Mouse (Mus musculus) gastrocnemius, postnatal 14 days (tissue): Measurements from ENCODE around the gene Fahd1. TPM values are rescaled to one million over a fixed set of nuclear protein-coding genes. Genes with fewer than 3 reads are reported as not detected.

Source experiments
- DNase-seq: peaks from one replicate; pipeline ENCODE4 v3.0.0; 2021; ENCODE audit warnings: mixed read lengths
- intact Hi-C: fragments of 180-260 bp; cut with DNase I; formaldehyde crosslinking; loops from one replicate; pipeline ENCODE4 v1.15.1; 2025; ENCODE audit warnings: low total_unique reads
- long read RNA-seq, 2 experiments: library from polyadenylated mRNA; stranded (forward); transcript quantifications; one replicate each; pipeline ENCODE4 v2.0.0; 2021
- total RNA-seq, 2 experiments: library from RNA; stranded (reverse); gene quantifications; 2 replicates each; pipeline ENCODE4 v1.2.3; 2021

Fahd1 gene
- total RNA-seq, result 10 to 100 TPM; 38.9 to 46.1 TPM
- long read RNA-seq, experiment 1, transcript Fahd1-201 (1 exons, 1,473 nt), result major isoform, 47 of 47 reads
- long read RNA-seq, experiment 1, partial matches to known transcripts, result 0 of 47 reads
- long read RNA-seq, experiment 1, other reads (novel, unspliced or antisense), result 0 of 47 reads
- long read RNA-seq, experiment 2, transcript Fahd1-201 (1 exons, 1,473 nt), result major isoform, 39 of 39 reads
- long read RNA-seq, experiment 2, partial matches to known transcripts, result 0 of 39 reads
- long read RNA-seq, experiment 2, other reads (novel, unspliced or antisense), result 0 of 39 reads

DNA sequence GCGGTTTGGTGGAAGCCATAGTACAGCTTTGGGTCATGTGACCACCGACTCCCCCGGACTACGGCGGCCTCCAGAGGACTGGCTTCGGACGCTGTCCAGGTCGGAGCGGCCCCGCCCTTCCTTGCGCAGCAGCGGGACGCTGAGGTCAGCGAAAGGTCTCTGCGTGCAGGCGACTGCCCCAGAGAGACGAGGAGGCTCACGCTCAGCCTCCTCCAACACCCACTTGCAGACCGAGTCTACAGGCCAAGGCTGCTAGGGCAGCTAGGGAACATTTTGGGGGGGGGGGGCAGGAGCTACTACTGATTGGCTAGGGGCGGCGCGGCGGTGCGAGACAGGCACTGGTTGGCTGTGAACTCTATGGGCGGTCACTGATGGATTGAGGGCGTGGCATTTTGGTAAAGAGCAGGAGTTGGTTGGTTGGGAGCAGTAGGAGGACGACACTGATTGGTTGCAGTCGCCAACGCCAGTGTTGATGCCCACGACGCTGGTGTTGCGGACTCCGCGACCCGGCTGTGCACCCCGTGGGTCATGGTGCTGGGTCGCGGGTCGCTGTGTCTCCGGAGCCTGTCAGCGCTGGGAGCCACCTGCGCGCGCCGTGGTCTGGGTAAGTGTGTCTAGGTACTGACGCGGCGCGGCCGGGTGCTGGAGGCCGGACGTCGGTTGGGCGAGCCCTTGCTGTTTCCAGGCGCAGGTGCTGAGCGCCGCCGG, at the start of gene Fahd1:
Gene Fahd1 (minus strand): TSS at position 300 of the 708 bp plus-strand sequence.
- DNase-seq, result peak; percentile 95
- intact Hi-C loops, result no loop called here

DNA sequence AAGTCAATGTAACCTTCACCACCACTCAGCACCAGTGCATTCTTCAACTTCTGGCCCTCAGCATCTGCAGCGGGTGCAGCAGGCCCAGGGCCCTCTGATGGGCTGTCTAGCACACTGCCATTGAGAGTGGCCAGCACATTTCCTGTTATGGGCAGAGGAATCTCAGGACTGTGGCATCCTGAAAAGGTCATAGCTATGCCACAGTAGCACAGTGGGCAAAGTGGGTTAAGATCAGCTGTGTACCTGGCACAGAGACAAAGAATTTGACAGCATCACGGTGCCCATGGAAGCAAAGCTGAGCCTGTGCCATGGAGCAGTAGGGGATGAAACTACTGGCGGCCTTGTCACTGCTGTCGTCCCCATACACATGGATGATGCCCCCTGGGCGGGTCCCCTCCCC, 49.0 kb upstream of the Fahd1 start:
- intact Hi-C loops, result no loop called here
- DNase-seq, result no peak

DNA sequence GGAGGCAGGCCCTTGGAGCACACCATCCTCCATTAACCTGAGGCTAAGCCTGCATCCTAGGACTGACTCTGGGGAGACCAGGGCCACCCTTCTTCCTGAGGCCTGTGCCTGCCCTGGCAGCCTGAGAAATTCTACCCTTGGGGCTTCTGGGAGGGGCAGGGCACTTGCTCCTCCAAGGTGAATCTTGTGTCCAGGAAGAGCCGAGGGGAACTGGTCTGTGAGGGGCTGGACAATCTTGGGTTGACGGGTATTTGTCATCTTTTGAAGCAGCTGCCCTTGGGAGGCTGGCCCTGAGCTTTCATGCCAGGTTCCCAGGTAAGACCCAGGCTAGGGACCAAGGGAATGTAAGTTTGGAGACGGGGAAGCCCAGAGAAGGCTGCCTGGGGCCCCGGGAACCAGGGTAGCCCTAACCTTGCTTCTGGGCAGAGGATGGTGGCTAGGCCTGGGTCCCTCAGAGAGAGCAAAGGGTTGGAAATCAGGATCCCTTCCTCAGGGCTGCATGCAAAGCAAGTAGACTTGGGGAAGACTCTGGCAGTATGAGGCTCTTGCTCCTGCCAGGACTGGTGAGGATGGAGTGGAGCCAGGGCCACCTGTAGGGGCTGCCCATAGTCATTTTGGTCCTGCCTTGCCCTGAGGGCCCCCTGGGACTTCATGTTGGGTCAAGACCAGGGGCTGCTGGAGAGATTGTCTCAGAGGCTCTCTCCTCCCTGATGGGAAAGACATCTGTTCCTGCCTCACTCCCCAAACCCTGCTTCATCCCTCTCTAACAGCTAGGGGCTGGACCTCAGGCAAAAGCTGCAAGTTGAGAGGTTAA, 48.1 kb upstream of the Fahd1 start:
- intact Hi-C loops, result no loop called here
- DNase-seq, result no peak

DNA sequence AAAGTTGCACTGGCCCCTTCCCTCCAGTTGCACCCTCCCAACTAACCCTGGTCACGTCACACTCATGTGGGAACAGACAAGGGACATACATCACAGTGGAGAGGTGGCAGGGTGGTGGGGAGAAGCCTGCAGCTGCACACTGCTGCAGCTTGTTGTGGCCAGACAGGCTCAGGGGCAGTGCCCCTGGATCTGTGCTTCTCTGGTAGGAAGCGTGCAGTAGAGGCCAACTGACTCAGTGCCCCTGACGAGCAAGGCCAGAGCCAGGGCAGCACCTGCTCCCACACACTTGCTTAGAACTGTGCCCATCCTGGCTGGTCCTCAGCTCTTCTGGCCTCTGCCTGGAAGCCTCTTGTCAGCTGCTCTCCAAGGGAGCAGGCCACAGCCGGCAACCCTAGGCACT, 47.4 kb upstream of the Fahd1 start:
- no peak for DNase-seq
- intact Hi-C loops, result no loop called here

DNA sequence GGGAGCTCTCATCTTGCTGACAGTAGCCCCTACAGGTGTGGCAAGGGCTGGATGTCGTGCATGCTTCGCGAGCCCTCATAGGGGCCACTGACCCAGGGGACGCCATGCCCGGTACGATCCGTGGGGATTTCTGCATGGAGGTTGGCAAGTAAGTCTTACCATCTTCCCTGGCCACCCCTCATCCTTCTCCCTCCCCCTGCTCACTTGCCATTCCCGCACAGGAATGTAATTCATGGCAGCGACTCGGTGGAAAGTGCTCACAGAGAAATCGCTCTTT, 46.8 kb upstream of the Fahd1 start:
- no peak for DNase-seq
- intact Hi-C loops, result no loop called here

DNA sequence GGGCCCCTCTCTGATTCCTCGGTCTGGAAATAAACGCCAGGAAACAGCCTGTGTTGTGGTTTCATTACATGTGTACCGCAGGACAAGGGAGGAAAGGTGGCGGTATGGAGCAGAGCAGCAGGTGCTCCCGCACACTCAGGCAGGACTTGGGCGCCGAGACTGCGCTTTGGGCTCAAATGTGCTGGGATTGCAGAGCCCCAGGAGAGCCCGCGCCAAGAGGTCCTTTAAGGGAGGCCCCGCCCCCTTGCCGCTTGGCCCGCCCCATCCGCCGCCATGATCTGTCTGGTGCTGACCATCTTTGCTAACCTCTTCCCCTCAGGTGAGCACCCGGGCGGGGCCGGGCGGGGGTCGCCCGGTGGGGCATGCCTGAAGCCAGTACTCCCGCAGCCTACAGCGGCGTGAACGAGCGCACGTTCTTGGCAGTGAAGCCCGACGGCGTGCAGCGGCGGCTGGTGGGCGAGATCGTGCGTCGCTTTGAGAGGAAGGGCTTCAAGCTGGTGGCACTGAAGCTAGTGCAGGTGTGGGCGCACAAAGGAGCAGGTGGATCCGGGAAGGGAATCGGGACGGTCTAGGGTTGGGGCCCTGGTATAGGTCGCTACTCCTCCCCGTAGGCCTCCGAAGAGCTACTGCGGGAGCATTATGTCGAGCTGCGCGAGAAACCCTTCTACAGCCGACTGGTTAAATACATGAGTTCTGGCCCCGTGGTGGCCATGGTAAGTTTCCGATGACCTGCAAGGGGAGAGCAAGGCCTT, 46.3 kb upstream of the Fahd1 start, which contains the start of gene Nme3:
Gene Nme3 (plus strand): TSS at position 260 of the 752 bp plus-strand sequence.
- intact Hi-C loops, result no loop called here
- peak; percentile 79 for DNase-seq

DNA sequence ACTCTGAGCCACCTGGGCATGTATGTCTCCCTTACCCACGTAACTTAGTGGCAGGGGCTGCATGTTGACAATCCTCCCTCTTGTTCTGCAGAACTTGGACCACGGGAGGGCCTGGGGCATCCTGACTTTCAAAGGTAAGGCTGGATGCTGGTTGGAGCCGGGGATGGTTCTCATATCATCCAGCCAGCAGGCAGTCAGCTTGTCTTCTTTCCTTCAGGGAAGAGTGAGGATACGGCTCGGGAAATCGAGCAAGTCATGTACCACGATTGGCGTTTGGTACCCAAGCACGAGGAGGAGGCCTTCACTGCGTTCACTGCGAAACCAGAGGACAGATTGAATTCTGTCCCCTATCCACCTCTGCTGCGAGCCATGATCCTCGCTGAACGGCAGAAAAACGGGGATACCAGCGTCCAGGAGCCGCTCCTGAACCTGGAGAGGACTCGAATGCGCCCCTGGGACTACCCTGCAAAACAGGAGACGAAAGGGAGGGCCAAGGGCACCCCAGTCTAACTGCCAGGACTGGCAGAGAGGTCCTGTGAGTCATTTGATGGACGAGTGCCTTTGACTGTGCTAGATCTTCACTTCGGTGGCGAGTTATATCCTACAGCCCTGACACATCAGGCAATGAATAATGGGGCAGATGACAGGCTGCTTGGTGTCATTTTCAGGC, 45.5 kb upstream of the Fahd1 start:
- intact Hi-C loops, result no loop called here
- peak; percentile 38 for DNase-seq

DNA sequence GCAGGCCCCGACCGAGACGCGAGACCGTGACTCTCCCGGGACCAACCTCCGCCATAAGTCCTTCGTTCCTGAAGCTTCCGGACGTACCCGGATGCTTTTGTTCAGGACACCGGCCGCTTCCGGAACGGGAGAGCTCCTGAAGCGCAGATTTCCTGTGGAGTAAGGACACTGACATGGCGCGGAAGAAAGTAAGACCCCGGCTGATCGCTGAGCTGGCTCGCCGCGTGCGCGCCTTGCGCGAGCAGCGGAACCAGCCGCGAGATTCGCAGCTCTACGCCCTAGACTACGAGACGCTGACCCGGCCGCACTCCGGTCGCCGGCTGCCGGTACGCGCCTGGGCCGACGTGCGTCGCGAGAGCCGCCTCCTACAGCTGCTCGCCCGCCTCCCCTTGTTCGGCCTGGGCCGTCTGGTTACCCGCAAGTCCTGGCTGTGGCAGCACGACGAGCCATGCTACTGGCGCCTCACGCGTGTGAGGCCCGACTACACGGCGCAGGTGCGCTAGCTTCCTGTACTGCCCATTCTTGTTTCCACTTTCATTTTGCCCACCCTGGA, 44.9 kb upstream of the Fahd1 start, which contains the start of the genes Eme2 and Mrps34:
Gene Eme2 (minus strand): TSS at position 93 of the 553 bp plus-strand sequence.
Gene Mrps34 (plus strand): TSS at position 122 of the 553 bp plus-strand sequence.
- peak; percentile 83 for DNase-seq
- intact Hi-C loops, result no loop called here

DNA sequence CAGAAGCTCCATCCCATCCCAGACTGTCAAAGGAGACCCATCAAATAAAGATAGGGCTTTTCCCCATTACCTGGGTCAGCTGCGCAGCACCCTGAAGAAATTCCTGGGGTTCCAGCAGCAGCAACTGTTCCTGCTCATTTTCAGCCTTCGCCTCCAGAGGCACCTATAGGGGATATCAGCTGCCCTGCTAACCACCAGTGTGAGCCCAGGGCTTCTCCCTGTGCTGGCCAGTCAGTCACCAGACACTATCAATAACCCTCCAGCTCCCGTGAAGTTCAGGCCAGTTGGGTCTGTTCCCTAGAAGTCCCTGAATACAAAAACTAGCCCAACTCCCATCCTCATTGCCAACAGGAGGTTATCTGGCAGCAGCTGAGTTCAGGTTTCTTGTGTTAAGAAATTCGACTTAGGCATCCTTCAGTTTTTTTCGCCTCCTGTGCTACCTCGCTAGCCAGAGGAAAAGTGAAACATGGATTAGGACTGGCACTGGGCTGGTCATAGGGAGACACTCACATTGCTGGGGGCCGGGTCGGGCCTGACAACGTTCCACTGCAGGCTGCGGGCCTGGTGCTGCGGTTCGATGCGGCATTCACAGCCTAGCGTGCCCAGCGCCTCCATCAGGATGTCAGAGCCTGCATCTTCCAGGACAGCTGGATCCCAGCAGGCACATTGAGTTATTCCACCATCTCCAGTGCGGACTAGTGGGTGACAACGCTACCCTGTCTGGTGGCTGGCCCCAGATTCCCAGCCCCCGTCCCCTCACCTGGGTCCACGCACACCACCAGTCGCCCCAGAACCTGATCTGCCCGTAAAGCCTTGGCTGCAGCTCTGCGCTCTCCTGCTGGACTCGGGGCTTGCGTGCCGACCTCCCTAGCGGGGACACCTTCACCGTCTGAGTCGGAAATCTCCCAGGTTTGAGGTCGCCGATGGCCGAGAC, 44.2 kb upstream of the Fahd1 start:
- DNase-seq, result no peak
- intact Hi-C loops, result no loop called here

DNA sequence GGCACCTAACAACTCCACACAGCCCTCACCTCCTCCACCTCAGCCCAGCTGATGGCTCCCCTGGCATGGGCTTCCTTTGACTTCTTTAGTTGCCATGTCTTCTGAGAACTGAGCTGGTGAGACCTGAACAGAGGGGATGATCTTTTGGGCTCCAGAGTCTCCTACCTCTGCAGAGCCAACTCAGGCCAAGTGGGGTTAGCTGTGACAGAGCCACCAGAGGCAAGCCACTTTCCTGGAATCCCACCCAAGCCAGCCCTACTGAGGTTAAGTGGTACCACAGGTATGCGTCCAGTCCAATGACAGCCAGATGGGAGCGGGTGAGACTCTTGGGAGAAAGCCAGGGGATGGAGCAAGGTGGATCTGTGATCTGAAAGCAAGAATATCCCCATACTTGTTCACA, 43.1 kb upstream of the Fahd1 start:
- no peak for DNase-seq
- intact Hi-C loops, result no loop called here

DNA sequence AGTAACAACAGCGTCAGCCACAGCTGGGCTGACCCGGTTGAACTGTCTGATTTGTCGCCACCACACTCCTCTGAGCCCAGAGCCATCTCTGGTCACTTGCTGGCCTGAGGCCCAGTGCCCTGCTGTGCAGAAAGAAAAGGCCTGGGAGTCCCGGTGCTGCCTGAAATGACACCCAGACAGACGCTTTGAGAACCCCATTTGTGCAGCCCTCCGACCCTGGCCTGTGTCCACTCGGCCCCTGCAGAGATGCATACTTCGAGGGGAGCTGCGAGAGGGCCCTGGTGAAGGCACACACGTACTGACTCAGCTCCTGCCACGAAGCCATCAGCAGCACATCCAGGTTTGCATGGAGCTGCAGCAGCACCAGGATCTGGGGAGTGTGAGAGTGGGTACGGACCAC, 42.6 kb upstream of the Fahd1 start:
- no peak for DNase-seq
- intact Hi-C loops, result no loop called here

DNA sequence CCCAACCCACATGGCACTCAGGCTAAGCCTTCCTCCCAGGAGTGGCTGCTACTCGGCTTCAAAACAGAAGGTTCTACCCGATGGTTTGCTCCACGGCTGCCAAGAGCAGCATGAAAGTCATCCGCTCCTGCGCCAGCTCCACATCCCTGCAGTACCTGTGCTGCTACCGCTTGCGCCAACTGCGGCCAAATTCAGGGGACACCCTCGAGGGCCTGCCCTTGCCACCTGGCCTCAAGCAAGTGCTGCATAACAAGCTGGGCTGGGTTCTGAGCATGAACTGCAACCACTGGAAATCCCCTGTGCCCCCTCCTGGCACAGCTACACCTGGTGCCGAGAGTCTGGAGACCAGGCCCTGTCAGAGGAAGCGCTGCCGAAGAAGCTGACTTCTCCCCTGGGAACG, 41.2 kb upstream of the Fahd1 start:
- intact Hi-C loops, result no loop called here
- no peak for DNase-seq

DNA sequence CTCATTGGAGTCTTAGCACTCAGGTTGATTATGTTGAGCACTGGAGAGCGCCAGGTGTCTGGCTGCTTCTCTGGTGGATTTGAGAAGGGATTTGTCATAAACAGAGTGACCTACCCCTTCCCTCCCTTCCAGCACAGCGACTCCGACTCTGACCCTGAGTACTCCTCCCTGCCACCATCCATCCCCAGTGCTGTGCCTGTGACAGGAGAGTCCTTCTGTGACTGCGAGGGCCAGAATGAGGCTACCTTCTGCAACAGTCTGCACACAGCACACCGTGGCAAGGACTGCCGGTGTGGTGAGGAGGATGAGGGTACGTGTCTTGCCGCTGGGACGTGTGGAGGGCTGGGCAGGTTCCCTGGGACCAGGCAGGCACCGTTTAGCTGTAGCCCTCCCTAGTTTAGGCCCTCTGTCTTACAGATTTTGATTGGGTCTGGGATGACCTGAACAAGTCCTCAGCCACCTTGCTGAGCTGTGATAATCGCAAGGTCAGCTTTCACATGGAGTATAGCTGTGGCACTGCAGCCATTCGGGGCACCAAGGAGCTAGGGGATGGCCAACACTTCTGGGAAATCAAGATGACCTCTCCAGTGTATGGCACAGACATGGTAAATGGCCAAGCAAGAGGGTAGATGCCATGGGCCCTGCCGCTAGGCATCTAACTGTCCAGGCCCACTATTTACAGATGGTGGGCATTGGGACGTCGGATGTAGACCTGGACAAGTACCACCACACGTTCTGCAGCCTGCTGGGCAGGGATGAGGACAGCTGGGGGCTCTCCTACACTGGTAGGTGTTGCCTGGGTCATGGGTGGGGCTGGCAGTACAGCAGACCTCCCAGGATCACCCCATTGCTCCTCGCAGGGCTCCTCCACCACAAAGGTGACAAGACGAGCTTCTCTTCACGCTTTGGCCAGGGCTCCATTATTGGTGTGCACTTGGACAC, 40.3 kb upstream of the Fahd1 start:
- intact Hi-C loops, result no loop called here
- DNase-seq, result no peak

DNA sequence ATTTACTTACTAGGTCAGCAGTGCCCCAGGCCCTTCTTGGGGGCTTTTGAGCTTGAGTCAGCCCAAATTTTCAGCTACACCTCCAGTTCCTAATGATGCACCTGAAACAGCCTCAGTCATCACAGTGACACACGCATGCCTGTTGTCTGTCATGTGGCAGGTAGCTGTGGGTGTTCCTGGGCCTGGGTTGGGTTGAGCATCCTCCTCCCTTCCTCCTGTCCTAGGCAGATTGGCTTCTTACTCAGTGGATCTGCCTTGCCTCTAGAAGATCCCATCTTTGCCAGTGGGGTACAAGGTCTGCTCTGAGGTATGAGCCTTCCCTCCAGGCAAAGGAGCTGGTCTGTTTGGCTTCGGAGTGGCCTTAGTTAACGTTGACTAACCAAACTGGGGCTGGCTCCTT, 38.7 kb upstream of the Fahd1 start:
- DNase-seq, result no peak
- intact Hi-C loops, result no loop called here

DNA sequence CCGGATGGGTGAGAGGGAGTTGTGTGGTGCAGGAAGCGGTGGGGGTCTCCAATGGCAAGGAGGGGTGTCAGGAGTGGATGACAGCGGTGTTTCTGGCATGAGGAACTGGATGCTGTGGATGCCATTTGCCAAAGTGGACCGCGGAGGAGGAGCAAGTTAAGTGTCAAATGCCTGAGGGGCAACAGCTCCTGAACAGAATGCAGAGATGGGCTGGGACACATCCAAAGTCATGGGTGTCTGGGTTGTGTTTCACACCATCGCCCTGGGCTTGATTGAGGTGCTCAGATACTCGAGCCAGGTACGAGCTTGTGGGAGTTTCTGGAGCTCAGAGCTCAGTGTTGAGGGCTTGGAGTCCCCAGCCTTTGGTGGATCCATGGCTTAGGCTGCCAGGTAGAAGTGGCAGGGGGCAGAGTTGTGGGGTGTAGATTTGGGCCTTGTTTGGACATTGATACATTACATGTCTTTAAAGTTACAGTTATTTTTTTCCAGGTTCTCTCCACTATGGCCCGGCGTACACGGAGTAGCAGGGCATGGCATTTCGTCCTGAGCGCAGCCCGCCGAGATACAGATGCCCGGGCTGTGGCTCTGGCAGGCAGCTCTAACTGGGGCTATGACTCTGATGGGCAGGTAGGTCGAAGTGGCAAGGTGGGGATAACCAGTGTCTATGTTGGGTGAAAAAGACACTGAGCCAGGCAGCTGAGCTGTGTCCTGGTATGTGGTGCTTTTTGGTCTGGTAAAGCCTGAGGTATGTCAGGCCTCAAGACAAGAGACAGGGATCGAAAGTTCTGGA, 37.3 kb upstream of the Fahd1 start:
- no peak for DNase-seq
- intact Hi-C loops, result no loop called here

DNA sequence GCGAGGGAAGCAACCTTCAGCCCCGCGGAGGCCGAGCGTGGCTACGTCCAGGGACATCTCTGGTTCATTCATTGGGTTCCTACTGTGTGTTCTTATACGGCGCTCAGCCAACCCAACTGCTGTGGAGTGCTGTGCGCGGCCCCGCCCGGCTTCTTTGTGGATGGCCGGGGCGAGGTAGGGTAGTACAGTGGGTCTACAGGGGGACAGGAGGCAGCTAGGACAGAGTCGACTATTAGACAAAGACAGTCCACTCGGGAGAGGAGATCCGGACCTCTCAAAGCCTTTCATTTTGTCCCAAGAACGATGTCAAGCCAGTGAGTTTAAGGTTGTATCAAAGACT, 36.7 kb upstream of the Fahd1 start:
- intact Hi-C loops, result no loop called here

More for the DNA sequence above, 36.7 kb upstream of the Fahd1 start:
- no peak for DNase-seq
